Mouse (Mus musculus): Measurements from ENCODE around the gene Vwa7.
"Not testable (repeated sequence)": the region's sequence is repeated elsewhere in the genome, so short reads cannot be mapped to it uniquely, and the experiment has no call there.

GRCm38 (mm10) chr17:34969822-34970221 is 46.6 kb upstream of the Vwa7 start, which contains the start of gene Gm20481:
- not testable (repeated sequence) for TF ChIP-seq HCFC1 (IDR thresholded peaks at IDR 0.05; ENCODE audit: borderline replicate concordance, insufficient read depth, low read length); ZC3H11A (IDR thresholded peaks at IDR 0.05; ENCODE audit: borderline replicate concordance, low read depth, low read length); CHD2 (IDR thresholded peaks at IDR 0.05; ENCODE audit: low read depth, low read length); ZNF384 (IDR thresholded peaks at IDR 0.05; ENCODE audit: low read depth, low read length)

All from ES-E14 (cell line).